8 mouse cellular contexts compared by ENCODE assay signal in genomic region chr3:137980435-137981381, GRCm38 (mm10). TPM values are rescaled to one million over a fixed set of nuclear protein-coding genes. Genes with fewer than 3 reads are reported as not detected.
DNase-seq lines count a peak whose midpoint lies in the region; ATAC-seq lines count a peak whose summit lies in the region.

No protein-coding gene starts in this region.

- intact Hi-C loops in left cerebral cortex, postnatal 25 days (cut with DNase I): no loop called here

- H3K36me3 ChIP-seq in kidney, embryonic 14.5 days (ENCODE audit: control insufficient read depth, insufficient read depth, low read length): no peaks in the 10 kb centered on the region
- H3K36me3 ChIP-seq in liver, embryonic 16.5 days (ENCODE audit: control insufficient read depth, insufficient read depth): no peaks in the 10 kb centered on the region

- peak overlapping the region; percentile 42 for H3K4me3 ChIP-seq in kidney, embryonic 14.5 days (ENCODE audit: low read length)
- peak overlapping the region; percentile 68 for H3K4me3 ChIP-seq in liver, embryonic 16.5 days (ENCODE audit: low read depth, low read length)

- H3K4me2 ChIP-seq in kidney, embryonic 14.5 days (replicated peaks; ENCODE audit: low read depth, low read length): peak overlapping the region; percentile 62
- H3K4me2 ChIP-seq in liver, embryonic 16.5 days (ENCODE audit: low read depth, low read length): peak overlapping the region; percentile 79

- no peak; the same call in 1 of the 2 replicates for ATAC-seq in kidney, embryonic 14.5 days (ENCODE audit: low FRiP score, low TSS enrichment)
- ATAC-seq in granulocyte monocyte progenitor cell, adult 5-6 weeks (replicated peaks; ENCODE audit: poor library complexity, severe bottlenecking): peak; percentile 46
- peak; percentile 76 for ATAC-seq in liver, embryonic 16.5 days (ENCODE audit: low read depth)

- peak overlapping the region; percentile 56 for H3K9ac ChIP-seq in kidney, embryonic 14.5 days (ENCODE audit: low read depth, low read length)
- peak overlapping the region; percentile 75 for H3K9ac ChIP-seq in liver, embryonic 16.5 days (ENCODE audit: low read depth, low read length)

- no peak for DNase-seq in kidney, postnatal 4 days
- DNase-seq in Muller cell, postnatal 12 days (ENCODE audit: inconsistent ontology term): peak; percentile 48
- no peak for DNase-seq in adrenal gland, postnatal 14 days
- no peak for DNase-seq in left cerebral cortex, postnatal 25 days (ENCODE audit: low spot score in 2 of 2)
- no peak for DNase-seq in cerebellum, adult 18-20 months

- peak overlapping the region; percentile 69; the same call in 1 of the 2 replicates for H3K27ac ChIP-seq in kidney, embryonic 14.5 days (ENCODE audit: low read depth, low read length)
- peak overlapping the region; percentile 78 for H3K27ac ChIP-seq in liver, embryonic 16.5 days (ENCODE audit: low read length)

- 26% methylated on average over 15 of the region's 15 CpGs for WGBS in kidney, embryonic 14.5 days
- 5% methylated on average over 15 of the region's 15 CpGs for WGBS in liver, embryonic 16.5 days (ENCODE audit: insufficient replicate concordance)

- no peaks in the 10 kb centered on the region for H3K9me3 ChIP-seq in kidney, embryonic 14.5 days (ENCODE audit: control insufficient read depth, low read length)
- no peaks in the 10 kb centered on the region for H3K9me3 ChIP-seq in liver, embryonic 16.5 days (replicated peaks; ENCODE audit: control insufficient read depth, low read length)

- no peaks in the 10 kb centered on the region for H3K27me3 ChIP-seq in kidney, embryonic 14.5 days (ENCODE audit: control insufficient read depth, insufficient read depth, low read length)
- no peaks in the 10 kb centered on the region for H3K27me3 ChIP-seq in liver, embryonic 16.5 days (ENCODE audit: control insufficient read depth, insufficient read depth, low read depth, low read length)

- H3K4me1 ChIP-seq in kidney, embryonic 14.5 days (ENCODE audit: control insufficient read depth, insufficient read depth, low read length): peaks cover 4% of the 10 kb centered on the region; the same call in 1 of the 2 replicates
- peaks cover 35% of the 10 kb centered on the region for H3K4me1 ChIP-seq in liver, embryonic 16.5 days (ENCODE audit: control insufficient read depth, low read depth, low read length)

RNA-seq across cellular contexts. Expression of gene Dapp1, which starts 0.6 kb away (rescaled TPM):
- 7.2 and 11.4 TPM in 2 replicates for polyA plus RNA-seq in kidney, embryonic 14.5 days (2014; fragmentation: Nextera tagmentation; extraction: Ambion mirVana)
- total RNA-seq in granulocyte monocyte progenitor cell, adult 5-6 weeks (2014; fragmentation: Nextera tagmentation): 116 and 120 TPM in 2 replicates
- total RNA-seq in granulocyte monocyte progenitor cell, adult 5-6 weeks (2017): 125 and 126 TPM in 2 replicates
- 12.1 and 13.0 TPM in 2 replicates for polyA plus RNA-seq in liver, embryonic 16.5 days (2015; fragmentation: Nextera tagmentation; extraction: Ambion mirVana)
- 4.9 and 10.1 TPM in 2 replicates for total RNA-seq in adrenal gland, postnatal 14 days (2021)
- 1 to 10 TPM; 2.5 to 2.9 TPM for total RNA-seq in left cerebral cortex, postnatal 25 days (2021)

Comparison
In these comparisons a context has a peak if more than half of its experiments do, and no peak if none do; other contexts are left out.
1. RNA of gene Dapp1, which starts 0.6 kb away (total RNA-seq): 116 to 126 TPM in granulocyte monocyte progenitor cell, adult 5-6 weeks; 4.9 to 10.1 TPM in adrenal gland, postnatal 14 days and 2.5 to 2.9 TPM in left cerebral cortex, postnatal 25 days; every median in the first group is over 10 times any median in the second.